Mouse (Mus musculus): ENCODE data around the gene Slc25a51.
"Not testable (repeated sequence)": the region's sequence is repeated elsewhere in the genome, so short reads cannot be mapped to it uniquely, and the experiment has no call there.

Gene Slc25a51

DNA sequence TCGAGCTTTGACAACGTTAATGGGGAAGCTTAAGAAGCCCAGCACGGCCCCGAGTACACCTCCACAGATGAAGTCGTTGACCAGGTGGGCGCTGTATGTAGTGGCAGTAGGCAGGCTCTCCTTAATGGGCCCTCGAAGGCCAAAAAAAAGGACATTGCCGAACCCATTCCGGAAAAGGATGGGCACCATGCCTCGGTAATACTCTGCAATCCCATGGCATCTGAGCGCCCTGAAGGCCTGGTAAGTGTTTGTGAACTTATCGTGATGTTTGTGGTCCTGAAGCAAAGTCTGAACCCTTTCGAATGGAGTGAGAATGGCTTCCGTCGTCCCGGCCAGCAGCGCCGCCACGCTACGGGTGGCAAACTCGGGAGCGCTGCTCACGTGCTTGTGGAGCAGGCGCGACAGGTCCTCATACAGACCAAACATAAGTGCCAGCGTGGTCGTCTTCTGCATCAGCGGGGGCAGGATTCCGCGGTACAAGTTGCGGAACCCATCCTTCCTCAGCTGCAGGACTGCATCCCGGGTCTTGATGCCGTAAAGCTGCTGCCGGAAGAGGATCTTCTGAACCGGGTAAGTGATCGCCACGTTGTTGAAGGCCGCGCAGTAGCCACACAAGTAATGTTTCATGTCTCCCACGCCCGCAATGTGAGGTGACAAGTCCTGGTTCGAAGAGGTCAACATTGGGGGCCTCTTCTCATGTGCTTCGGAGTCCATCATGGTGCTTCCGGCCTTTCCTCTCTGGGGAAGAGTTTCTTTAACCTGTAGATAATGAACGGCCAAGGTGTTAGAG, 8.9 kb downstream of the Slc25a51 start:
- in situ Hi-C loops (cut with MboI, MseI), result no loop called here

GRCm38 (mm10) chr4:45398315-45398714, 10.3 kb downstream of the Slc25a51 start:
- in situ Hi-C loops (cut with MboI, MseI), result not testable (repeated sequence)

DNA sequence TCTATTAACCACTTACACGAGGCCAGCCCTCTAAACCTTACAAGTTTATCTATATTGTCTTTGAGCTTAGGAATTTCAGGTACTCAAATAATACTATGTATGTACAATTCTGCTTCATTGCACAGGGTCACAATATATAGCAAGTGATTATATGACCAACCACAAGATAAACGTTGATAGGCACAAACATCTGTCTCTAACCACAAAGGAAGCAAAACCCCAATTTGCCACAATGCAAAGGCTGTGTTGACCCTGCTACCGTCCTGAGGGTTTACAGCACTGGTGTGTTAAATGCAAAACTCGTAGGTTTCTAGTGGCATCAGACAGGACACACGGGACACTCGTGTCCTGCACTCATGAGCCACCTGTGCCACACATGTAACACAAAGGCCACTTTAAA, 12.4 kb downstream of the Slc25a51 start:
- in situ Hi-C loops (cut with MboI, MseI), result not testable (repeated sequence)

- in situ Hi-C loops (cut with MboI, MseI), result no loop called here
Measured at GRCm38 (mm10) chr4:45393658-45394057, 14.9 kb downstream of the Slc25a51 start.

GRCm38 (mm10) chr4:45392994-45393393, 15.6 kb downstream of the Slc25a51 start:
- in situ Hi-C loops (cut with MboI, MseI), result no loop called here

DNA sequence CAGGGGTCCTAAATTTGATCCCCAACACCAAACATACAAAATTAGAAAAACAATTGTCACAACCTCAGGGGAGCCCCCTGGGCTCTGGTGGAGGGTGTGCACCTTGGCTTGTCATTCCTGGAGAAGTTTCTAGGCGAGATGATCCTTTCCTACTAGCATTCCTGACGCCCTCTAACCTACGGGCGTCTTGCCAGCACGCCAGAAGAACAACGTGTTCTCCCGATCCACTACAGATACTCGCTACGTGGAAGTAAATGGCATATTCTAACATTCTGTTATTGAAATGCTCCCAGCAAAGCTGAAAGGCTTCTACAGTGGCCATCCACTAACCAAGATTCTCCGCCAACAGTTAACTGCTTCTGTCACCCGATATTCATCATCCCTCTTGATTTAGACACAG, 16.0 kb downstream of the Slc25a51 start:
- in situ Hi-C loops (cut with MboI, MseI), result no loop called here

- in situ Hi-C loops (cut with MboI, MseI), result no loop called here
Measured at GRCm38 (mm10) chr4:45392099-45392498, 16.5 kb downstream of the Slc25a51 start.

- in situ Hi-C loops (cut with MboI, MseI), result not testable (repeated sequence)
Measured at GRCm38 (mm10) chr4:45387296-45387695, 21.3 kb downstream of the Slc25a51 start.

DNA sequence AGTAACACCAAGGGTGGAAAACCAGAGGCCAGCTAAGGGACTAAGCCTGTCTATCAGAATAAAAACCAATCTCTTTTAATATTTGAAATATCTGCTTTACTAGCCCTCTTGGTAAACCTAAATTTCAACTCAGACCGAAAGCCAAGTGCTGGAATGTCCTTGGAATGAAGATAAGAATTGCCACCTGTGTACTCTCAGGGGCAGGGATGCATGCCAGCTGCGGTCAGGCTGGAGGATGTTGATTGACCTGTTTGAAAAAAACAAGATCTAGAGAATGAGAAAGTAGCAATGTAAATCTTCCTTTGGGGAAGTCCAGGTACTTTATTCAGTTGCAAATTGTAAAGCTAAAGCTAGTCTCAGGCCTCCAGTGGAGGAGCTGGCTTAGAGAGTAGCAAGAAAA, 26.4 kb downstream of the Slc25a51 start:
- in situ Hi-C loops (cut with MboI, MseI), result not testable (repeated sequence)

DNA sequence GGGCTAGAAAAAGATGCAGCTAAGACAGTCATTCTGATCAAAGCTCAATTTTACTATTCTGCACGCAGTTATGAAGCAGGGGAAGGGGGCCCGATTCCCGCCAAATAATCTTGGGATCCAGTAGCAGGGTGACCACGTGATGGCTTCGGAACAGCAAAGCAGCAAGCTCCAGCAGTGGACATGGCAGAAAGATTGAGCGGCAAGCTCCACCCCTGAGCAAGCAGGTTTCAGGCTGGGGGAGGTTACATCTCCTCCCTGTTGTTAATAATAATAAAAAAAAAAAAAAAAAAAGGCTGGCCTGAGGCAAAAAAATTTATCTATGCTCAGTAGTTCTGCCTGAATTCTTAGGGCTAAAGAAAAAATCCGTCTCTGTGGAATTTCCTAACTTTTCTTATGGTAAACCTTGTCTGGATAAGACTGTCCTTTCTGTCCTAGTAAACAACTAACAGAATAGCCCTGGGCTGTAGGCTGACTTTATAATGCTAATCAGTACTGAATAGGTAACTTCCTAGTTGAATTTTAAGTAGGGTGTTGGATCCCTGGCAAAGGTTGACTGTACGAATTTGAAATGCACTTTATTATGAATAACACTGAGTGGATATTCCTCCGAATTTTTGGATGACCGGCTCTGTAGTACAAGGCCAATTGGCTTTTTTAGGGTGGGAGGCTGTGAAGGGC, 27.5 kb downstream of the Slc25a51 start:
- in situ Hi-C loops (cut with MboI, MseI), result not testable (repeated sequence)

DNA sequence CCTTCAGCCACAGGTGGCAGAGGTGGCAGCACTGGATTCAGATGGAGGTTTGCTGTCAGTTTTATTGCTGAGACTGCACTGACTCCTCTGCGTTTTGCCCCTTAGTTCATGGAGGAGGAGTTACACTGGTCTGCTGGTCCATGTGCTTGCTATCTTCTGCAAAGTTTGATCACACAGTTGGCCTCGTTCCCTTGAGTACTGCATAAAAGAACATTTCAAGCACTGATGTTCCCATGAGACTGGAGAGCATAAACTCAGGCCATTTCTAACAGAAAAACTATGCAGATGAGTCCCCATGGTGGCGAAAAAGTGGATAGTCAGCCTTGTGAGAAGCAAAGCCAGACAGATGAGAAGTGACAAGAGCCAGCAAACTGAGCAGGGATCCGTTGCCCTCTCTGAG, 32.0 kb downstream of the Slc25a51 start:
- in situ Hi-C loops (cut with MboI, MseI), result no loop called here

- in situ Hi-C loops (cut with MboI, MseI), result no loop called here
Measured at GRCm38 (mm10) chr4:45374879-45375278, 33.7 kb downstream of the Slc25a51 start.

DNA sequence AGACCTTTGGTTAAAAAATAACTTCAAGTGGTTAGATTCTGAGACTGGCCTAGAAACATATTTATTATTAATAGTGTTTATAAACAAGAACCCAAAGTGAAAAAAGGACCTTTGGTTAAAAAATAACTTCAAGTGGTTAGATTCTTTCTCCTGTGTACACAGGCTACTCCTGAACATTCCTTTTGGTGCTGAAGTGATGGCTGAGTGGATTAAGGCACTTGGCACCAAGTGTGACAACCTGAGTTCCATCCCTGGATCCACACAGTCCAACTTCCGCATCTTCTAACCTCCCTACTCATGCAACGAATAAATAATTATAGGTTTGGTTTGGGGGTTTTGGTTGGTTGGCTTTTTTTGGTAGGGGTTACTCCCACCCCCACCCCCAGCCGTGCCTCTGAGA, 37.3 kb downstream of the Slc25a51 start:
- in situ Hi-C loops (cut with MboI, MseI), result no loop called here

DNA sequence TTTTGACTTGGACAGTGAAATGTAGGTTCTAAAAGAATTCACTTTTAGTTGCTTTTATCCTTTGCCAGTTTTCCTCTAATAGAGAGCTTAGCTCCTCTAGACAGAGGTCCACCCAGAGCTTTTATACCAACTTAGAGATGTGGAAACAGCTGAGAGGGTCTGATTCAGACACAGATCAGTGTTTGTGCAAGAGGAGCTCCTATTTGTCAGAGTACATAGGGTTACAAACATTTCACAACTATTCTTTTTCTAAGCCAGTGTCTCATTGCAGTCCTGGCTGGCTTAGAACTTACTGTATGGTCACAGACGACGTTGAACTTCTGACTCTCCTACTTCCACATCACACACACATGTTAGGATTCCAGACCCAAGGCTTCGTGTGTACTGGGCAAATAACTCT, 51.9 kb downstream of the Slc25a51 start:
- in situ Hi-C loops (cut with MboI, MseI), result no loop called here

Data from T-helper 2 cell (primary cell).